Mouse (Mus musculus) Patski (cell line): ENCODE results near the gene Hoxa7. TPM values are rescaled to one million over a fixed set of nuclear protein-coding genes. Genes with fewer than 3 reads are reported as not detected.

Experiments
- ATAC-seq: fragments of 100-300 bp; one replicate; pipeline ENCODE4 v1.8.0; 2021
- CTCF ChIA-PET: fragments of 350-600 bp; sonication (Branson Sonifier 250); formaldehyde crosslinking; loops from one replicate; lab custom pipeline; 2022; ENCODE audit warnings: inconsistent platforms; lab: Charles Lee
- POLR2A ChIA-PET: fragments of 350-600 bp; sonication (Branson Sonifier 250); formaldehyde crosslinking; loops from one replicate; lab custom pipeline; 2022; ENCODE audit warnings: antibody characterized with exemption, inconsistent platforms; lab: Charles Lee
- DNase-seq: peaks from one replicate; pipeline ENCODE4 v3.0.0-alpha.2; 2011; ENCODE audit warnings: low read depth, low spot score
- H3K27me3 ChIP-seq: fragments of 371-371 bp; one replicate; pipeline ENCODE4 v1.5.1; 2021
- CTCF ChIP-seq: fragments of 100-300 bp; IDR thresholded peaks from one replicate; pipeline ENCODE4 v1.5.1; 2021
- in situ Hi-C: fragments of 300-500 bp; cut with MboI; formaldehyde crosslinking; loops from 3 replicates; pipeline ENCODE4 v1.11.1; 2018; ENCODE audit warnings: low pct_unique_long_range_greater_than_20kb, mixed read lengths
- polyA plus RNA-seq: library from polyadenylated mRNA; unstranded; gene quantifications from one replicate; pipeline ENCODE4 v1.2.3, GENCODE M21; 2021

The Hoxa7 gene
- polyA plus RNA-seq, 1 experiment from 2014 or later, result 51.6 TPM

DNA sequence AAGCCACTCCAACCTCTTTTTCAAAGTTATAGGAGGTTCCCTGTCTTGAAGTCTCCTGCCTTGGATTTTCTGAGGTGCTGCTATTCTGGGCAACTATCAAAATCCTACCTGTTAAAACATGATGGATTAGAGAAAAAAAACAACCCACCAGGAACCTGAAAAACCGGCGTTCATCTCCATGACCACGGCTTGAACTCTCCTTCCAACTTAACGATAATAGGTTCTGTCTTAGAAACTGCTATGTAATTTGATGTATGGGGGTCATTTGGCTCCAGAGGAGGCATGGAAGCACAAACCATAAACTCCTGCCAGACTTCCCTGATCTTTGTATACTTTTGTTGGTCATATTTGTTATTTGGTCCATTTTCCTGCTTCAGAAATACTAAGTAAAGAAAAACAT is 48.0 kb downstream of the Hoxa7 start:
- in situ Hi-C loops, result loop anchor here (10.0 kb wide), 1 partner anchor 51 kb away; the partner anchor contains the start of gene Hoxa7
- ATAC-seq (no peak), DNase-seq (no peak)
- no peaks in the 10 kb centered on the region for H3K27me3 ChIP-seq
- CTCF ChIA-PET, result interaction anchor here (1.7 kb wide), 1 partner anchor 40 kb away, joined by 5 read pairs; the partner anchor contains the start of genes Gm28308 and Hoxa3
- no peak for TF ChIP-seq CTCF
- POLR2A ChIA-PET, result interaction anchor here (2.0 to 16.4 kb wide), 3 partner anchors 12 to 72 kb away, joined by 6 to 378 read pairs (median 8); partner anchors contain the start of genes Gm28308, Hoxa10, Hoxa11 and Hoxa3

- ATAC-seq (peak; percentile 49), DNase-seq (no peak)
- no peak for TF ChIP-seq CTCF
- in situ Hi-C loops, result loop anchor here (10.0 kb wide), 1 partner anchor 52 kb away; the partner anchor contains the start of gene Hoxa7
- CTCF ChIA-PET, result interaction anchor here (1.1 to 1.8 kb wide), 2 partner anchors 9 to 11 kb away, joined by 4 to 6 read pairs; no protein-coding TSS in a partner anchor
- POLR2A ChIA-PET, result interaction anchor here (0.8 to 16.4 kb wide), 5 partner anchors 11 to 73 kb away, joined by 3 to 378 read pairs (median 8); partner anchors contain the start of genes Gm28308, Hoxa10, Hoxa11 and Hoxa3
- H3K27me3 ChIP-seq, result no peaks in the 10 kb centered on the region
Measured at GRCm38 (mm10) chr6:52172501-52172900, 49.2 kb downstream of the Hoxa7 start.

- no peaks in the 10 kb centered on the region for H3K27me3 ChIP-seq
- CTCF ChIA-PET, result interaction anchor here (1.1 to 1.8 kb wide), 2 partner anchors 9 to 10 kb away, joined by 4 to 6 read pairs; no protein-coding TSS in a partner anchor
- no peak for TF ChIP-seq CTCF
- no peak for DNase-seq
- in situ Hi-C loops, result loop anchor here (10.0 kb wide), 1 partner anchor 53 kb away; the partner anchor contains the start of gene Hoxa7
- POLR2A ChIA-PET, result interaction anchor here (1.4 to 16.4 kb wide), 4 partner anchors 10 to 73 kb away, joined by 7 to 378 read pairs (median 12); partner anchors contain the start of genes Gm28308, Hoxa10, Hoxa11 and Hoxa3
- no peak for ATAC-seq
Measured at GRCm38 (mm10) chr6:52171938-52172337, 49.7 kb downstream of the Hoxa7 start.

GRCm38 (mm10) chr6:52171331-52171730 is 50.3 kb downstream of the Hoxa7 start:
- no peaks in the 10 kb centered on the region for H3K27me3 ChIP-seq
- in situ Hi-C loops, result loop anchor here (10.0 kb wide), 1 partner anchor 53 kb away; the partner anchor contains the start of gene Hoxa7
- CTCF ChIA-PET, result interaction anchor here (0.7 to 1.8 kb wide), 2 partner anchors 9 to 10 kb away, joined by 3 to 6 read pairs; no protein-coding TSS in a partner anchor

DNA sequence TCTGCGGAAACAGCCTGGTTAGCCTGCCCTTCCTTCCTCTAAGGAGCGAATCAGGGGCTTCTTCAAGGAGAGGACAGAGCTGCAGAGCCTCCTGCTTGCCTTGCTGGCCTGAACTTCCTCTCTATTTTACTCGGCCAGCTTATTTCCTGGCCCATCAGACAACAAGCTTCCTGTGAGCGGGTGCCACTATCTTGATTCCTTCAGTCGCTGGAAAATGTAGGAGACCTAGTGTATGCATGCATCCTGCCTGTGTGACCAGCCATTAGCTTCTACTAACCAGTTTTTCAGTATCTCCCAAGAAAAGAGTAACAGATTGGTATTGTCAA is 50.8 kb downstream of the Hoxa7 start:
- no peak for DNase-seq
- no peak for TF ChIP-seq CTCF
- in situ Hi-C loops, result loop anchor here (10.0 kb wide), 1 partner anchor 54 kb away; the partner anchor contains the start of gene Hoxa7
- H3K27me3 ChIP-seq, result no peaks in the 10 kb centered on the region
- CTCF ChIA-PET, result interaction anchor here (0.7 kb wide), 1 partner anchor 8 kb away, joined by 3 read pairs; no protein-coding TSS in a partner anchor
- no peak for ATAC-seq
- POLR2A ChIA-PET, result interaction anchor here (2.9 to 16.4 kb wide), 2 partner anchors 9 to 54 kb away, joined by 16 to 378 read pairs; partner anchors contain the start of genes Gm28308, Hoxa10, Hoxa3 and Hoxa6

More at GRCm38 (mm10) chr6:52171331-52171730, 50.3 kb downstream of the Hoxa7 start:
- no peak for TF ChIP-seq CTCF
- DNase-seq (no peak), ATAC-seq (no peak)
- POLR2A ChIA-PET, result interaction anchor here (2.9 to 16.4 kb wide), 2 partner anchors 10 to 53 kb away, joined by 16 to 378 read pairs; partner anchors contain the start of genes Gm28308, Hoxa10, Hoxa3 and Hoxa6

GRCm38 (mm10) chr6:52170166-52170897 is 51.3 kb downstream of the Hoxa7 start:
- in situ Hi-C loops, result loop anchor here (10.0 kb wide), 1 partner anchor 54 kb away; the partner anchor contains the start of gene Hoxa7
- no peak for TF ChIP-seq CTCF
- ATAC-seq, result no peak
- DNase-seq, result no peak
- CTCF ChIA-PET, result interaction anchor here (0.7 kb wide), 1 partner anchor 8 kb away, joined by 3 read pairs; no protein-coding TSS in a partner anchor
- no peaks in the 10 kb centered on the region for H3K27me3 ChIP-seq
- POLR2A ChIA-PET, result interaction anchor here (2.9 to 16.4 kb wide), 2 partner anchors 9 to 54 kb away, joined by 16 to 378 read pairs; partner anchors contain the start of genes Gm28308, Hoxa10, Hoxa3 and Hoxa6

GRCm38 (mm10) chr6:52169499-52170165 is 52.0 kb downstream of the Hoxa7 start:
- DNase-seq, result no peak

GRCm38 (mm10) chr6:52168191-52169055 is 53.2 kb downstream of the Hoxa7 start:
- ATAC-seq (no peak), DNase-seq (no peak)
- ChIA-PET CTCF (interaction anchor here (0.5 kb wide), 1 partner anchor 54 kb away, joined by 3 read pairs; no protein-coding TSS in a partner anchor), POLR2A (interaction anchor here (0.8 kb wide), 1 partner anchor 10 kb away, joined by 3 read pairs; the partner anchor contains the start of gene Hoxa1)
- in situ Hi-C loops, result no loop called here
- TF ChIP-seq CTCF, result no peak
- H3K27me3 ChIP-seq, result no peaks in the 10 kb centered on the region

More at GRCm38 (mm10) chr6:52169499-52170165, 52.0 kb downstream of the Hoxa7 start:
- no peak for ATAC-seq
- POLR2A ChIA-PET, result interaction anchor here (16.4 kb wide), 1 partner anchor 55 kb away, joined by 378 read pairs; the partner anchor contains the start of genes Gm28308, Hoxa10, Hoxa3 and Hoxa6
- H3K27me3 ChIP-seq, result no peaks in the 10 kb centered on the region
- no peak for TF ChIP-seq CTCF
- in situ Hi-C loops, result loop anchor here (10.0 kb wide), 1 partner anchor 55 kb away; the partner anchor contains the start of gene Hoxa7
- CTCF ChIA-PET, result no interaction called here
